Mouse (Mus musculus) lung, adult 2 months (tissue): Measurements from ENCODE around the gene Maged2.
"Not testable (repeated sequence)": the region's sequence is repeated elsewhere in the genome, so short reads cannot be mapped to it uniquely, and the experiment has no call there.

Experiments
- CTCF ChIP-seq: fragments of 200-500 bp; IDR thresholded peaks from 2 replicates; pipeline ENCODE4 v1.5.1; 2011; ENCODE audit warnings: mild to moderate bottlenecking, low read length, control low read depth; ENCODE audit not compliant: insufficient read depth
- POLR2A ChIP-seq: fragments of 200-500 bp; IDR thresholded peaks from 2 replicates; pipeline ENCODE4 v1.6.1; 2011; ENCODE audit warnings: low read depth, mild to moderate bottlenecking, control low read depth, low read length, borderline replicate concordance; ENCODE audit errors: extremely low read depth

DNA sequence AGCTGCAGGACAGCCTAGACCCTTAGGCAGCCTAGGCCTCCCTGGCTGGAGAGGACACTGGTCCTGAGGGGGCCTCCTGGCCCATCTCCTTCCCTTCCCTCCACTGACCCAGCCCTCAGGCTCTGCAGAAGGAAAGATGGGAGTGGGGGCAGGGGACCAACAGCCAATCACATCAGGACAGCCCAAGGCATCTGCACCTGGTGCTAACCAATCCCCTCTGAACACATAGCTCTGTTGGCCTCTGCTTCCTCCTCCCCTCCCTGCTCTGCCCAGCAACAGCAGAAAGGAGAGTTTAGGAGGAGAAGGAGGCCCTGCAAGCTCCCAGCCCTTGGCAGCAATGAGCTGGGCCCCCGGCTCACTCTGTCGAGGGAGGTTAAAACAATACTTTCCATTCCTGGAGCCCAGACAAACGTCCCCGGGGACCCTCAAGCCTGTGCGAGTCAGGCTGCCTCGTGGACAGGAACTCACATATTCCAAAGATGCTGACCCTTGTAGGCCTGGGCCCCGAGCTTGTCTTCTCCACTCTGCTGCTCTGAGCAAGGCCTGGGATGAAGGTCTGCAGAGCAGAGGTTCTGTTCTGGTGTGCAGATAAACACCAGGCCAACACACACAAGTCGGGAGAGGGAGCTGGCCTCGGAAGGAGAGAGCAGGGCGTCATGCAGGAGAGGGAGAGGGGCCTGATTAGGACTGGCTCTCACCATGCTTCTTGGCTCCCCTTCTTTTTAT is 31.5 kb upstream of the Maged2 start:
- not testable (repeated sequence) for TF ChIP-seq CTCF, POLR2A
